Mouse (Mus musculus) heart, embryonic 11.5 days (tissue): ENCODE data around the gene Uhrf1bp1. TPM values are rescaled to one million over a fixed set of nuclear protein-coding genes. Genes with fewer than 3 reads are reported as not detected.

Source experiments
- ATAC-seq: fragments of 200-750 bp; cut with Nextera tagmentation; replicated peaks from 2 replicates; pipeline ENCODE4 v1.8.0; 2017; ENCODE audit warnings: moderate library complexity; ENCODE audit not compliant: insufficient number of reproducible peaks, low FRiP score, low TSS enrichment
- H3K27ac ChIP-seq: fragments of 300-500 bp; sonication (generic); 2 replicates; pipeline ENCODE4 v1.5.1; 2014; ENCODE audit warnings: mild to moderate bottlenecking, low read depth, low read length
- H3K27me3 ChIP-seq: fragments of 300-500 bp; sonication (generic); 2 replicates; pipeline ENCODE4 v1.6.1; 2014; ENCODE audit warnings: mild to moderate bottlenecking, low read length, mixed read lengths; ENCODE audit not compliant: control insufficient read depth, insufficient read depth
- H3K36me3 ChIP-seq: fragments of 300-500 bp; sonication (generic); 2 replicates; pipeline ENCODE4 v1.6.1; 2014; ENCODE audit warnings: mild to moderate bottlenecking, low read length, moderate library complexity, mixed read lengths; ENCODE audit not compliant: control insufficient read depth, insufficient read depth
- H3K4me1 ChIP-seq: fragments of 300-500 bp; sonication (generic); 2 replicates; pipeline ENCODE4 v1.6.1; 2014; ENCODE audit warnings: low read length; ENCODE audit not compliant: control insufficient read depth, insufficient read depth
- H3K4me2 ChIP-seq: fragments of 300-500 bp; sonication (generic); 2 replicates; pipeline ENCODE4 v1.6.1; 2014; ENCODE audit warnings: mild to moderate bottlenecking, moderate library complexity
- H3K4me3 ChIP-seq: fragments of 300-500 bp; sonication (generic); 2 replicates; pipeline ENCODE4 v1.5.1; 2014; ENCODE audit warnings: low read depth, low read length
- H3K9ac ChIP-seq: fragments of 300-500 bp; sonication (generic); 2 replicates; pipeline ENCODE4 v1.6.1; 2014; ENCODE audit warnings: mild to moderate bottlenecking, low read depth, low read length, moderate library complexity
- H3K9me3 ChIP-seq: fragments of 300-500 bp; sonication (generic); replicated peaks from 2 replicates; pipeline ENCODE4 v1.6.1; 2016; ENCODE audit warnings: low read length; ENCODE audit not compliant: control insufficient read depth
- WGBS: fragments of 180-500 bp; shearing (Covaris S2); extraction: QIAGEN DNeasy Blood & Tissue Kit; methylation state at CpG from one replicate; pipeline ENCODE4 v1.1.7; 2014; ENCODE audit not compliant: insufficient replicate concordance; 5-methylcytosine and 5-hydroxymethylcytosine counted together
- polyA plus RNA-seq: library from polyadenylated mRNA; unstranded; fragments of >200 nt; fragmentation: Nextera tagmentation; extraction: Ambion mirVana; gene quantifications from 2 replicates; pipeline ENCODE4 v1.2.1, GENCODE M21; 2014

The Uhrf1bp1 gene
- polyA plus RNA-seq, 1 experiment from 2014 or later = 4.1 TPM

DNA sequence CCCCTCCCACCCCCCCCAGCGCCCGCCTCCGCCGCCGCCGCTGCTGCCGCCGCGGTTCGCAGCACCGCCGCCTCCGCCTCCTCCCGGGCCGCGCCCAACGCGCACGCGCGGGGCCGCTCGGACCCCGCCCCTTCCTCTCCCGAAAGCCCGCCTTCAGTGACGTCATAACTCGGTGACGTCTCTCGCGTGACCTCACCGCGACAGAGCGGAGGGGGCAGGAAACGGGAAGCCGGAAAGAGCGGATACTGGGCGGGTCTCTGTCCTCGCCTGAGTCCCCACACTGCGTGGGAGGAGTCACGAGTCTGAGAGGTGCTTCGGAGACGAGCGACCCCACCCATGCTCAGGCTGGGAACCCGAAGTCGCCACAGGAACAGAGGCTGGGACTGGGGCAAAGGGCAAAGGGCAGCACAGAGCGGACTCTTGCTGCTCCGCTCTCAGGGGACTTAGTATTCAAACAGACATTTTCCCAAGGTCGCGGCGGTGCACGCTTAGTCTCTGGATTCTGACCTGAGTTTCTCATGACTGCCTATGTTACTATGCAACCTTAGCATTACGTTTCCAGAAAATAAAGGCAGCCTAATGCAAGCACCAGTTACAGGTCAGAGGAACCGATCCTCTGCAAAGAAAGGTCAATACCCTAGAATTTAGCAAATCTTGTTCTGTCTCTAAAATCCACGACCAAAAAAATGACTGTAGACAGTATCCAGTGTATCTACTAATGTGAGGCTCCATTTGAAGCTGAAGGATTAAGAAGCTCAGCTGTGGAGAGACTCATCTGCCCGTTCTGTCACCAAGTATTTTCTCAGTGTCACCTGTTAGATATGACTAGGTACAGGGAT lies 35.5 kb upstream of the Uhrf1bp1 start, which contains the start of gene D17Wsu92e:
D17Wsu92e (minus strand) TSS at position 81 of the 839 bp plus-strand sequence.
- Histone ChIP-seq H3K4me3 (peak within 1 kb of the TSS; percentile 95), H3K9me3 (no peaks in the 10 kb centered on the region), H3K27me3 (no peaks in the 10 kb centered on the region), H3K4me1 (peaks cover 19% of the 10 kb centered on the region), H3K27ac (peak within 1 kb of the TSS; percentile 79), H3K9ac (peak within 1 kb of the TSS; percentile 96), H3K36me3 (no peaks in the 10 kb centered on the region), H3K4me2 (peak within 1 kb of the TSS; percentile 98)
- 3% methylated on average over 37 of the region's 56 CpGs for WGBS
- peak; percentile 93 for ATAC-seq

DNA sequence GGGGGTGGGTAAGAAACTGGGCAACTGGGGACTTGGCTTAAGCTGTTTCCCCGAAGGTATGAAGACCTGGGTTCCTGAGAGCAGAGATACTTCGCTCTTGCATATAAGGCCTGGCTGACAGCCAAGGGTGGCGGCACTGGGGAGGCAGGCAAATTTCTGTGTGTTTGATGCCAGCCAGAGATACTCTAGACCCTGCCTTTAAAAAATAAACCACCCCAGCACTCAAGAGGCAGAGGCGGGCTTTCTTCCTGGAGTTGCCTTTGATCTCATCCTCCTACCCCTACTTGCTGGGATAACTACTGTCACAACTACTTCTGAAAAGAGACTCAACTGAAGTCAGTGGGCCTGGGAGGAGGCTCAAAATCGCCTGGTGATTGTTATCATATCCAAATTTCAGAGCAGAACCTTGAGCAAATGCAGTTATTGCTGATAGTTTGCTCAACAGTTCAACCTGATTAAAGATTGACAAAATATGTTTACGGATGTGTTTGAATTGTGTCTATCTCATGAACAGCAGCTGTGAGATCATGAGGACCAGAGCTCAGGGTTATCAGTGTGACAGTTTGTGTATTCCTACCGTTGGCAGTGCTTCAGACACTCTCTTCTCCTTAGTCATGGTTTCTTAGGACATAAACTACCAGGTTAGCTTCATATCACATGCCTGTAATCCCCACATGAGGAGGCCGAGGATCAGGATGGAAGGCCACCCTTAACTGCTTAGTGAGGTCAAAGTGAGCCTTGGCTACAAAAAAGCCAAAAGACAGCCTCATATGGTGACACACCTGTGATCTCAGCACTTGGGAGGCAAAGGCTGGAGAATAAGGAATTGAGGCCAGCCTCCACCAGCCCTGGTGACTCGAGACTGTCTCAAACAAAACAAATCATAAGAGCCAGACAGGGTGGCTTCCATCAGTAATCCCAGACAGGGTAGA lies 34.6 kb upstream of the Uhrf1bp1 start:
- H3K4me2 ChIP-seq = peak overlapping the region; percentile 60
- H3K27ac ChIP-seq = peak overlapping the region; percentile 73
- H3K27me3 ChIP-seq = no peaks in the 10 kb centered on the region
- H3K9me3 ChIP-seq = no peaks in the 10 kb centered on the region
- H3K9ac ChIP-seq = peak overlapping the region; percentile 68
- H3K4me3 ChIP-seq = peak overlapping the region; percentile 95
- no peaks in the 10 kb centered on the region for H3K36me3 ChIP-seq
- 59% methylated on average over 9 of the region's 9 CpGs for WGBS
- H3K4me1 ChIP-seq = peaks cover 23% of the 10 kb centered on the region
- ATAC-seq = no peak

DNA sequence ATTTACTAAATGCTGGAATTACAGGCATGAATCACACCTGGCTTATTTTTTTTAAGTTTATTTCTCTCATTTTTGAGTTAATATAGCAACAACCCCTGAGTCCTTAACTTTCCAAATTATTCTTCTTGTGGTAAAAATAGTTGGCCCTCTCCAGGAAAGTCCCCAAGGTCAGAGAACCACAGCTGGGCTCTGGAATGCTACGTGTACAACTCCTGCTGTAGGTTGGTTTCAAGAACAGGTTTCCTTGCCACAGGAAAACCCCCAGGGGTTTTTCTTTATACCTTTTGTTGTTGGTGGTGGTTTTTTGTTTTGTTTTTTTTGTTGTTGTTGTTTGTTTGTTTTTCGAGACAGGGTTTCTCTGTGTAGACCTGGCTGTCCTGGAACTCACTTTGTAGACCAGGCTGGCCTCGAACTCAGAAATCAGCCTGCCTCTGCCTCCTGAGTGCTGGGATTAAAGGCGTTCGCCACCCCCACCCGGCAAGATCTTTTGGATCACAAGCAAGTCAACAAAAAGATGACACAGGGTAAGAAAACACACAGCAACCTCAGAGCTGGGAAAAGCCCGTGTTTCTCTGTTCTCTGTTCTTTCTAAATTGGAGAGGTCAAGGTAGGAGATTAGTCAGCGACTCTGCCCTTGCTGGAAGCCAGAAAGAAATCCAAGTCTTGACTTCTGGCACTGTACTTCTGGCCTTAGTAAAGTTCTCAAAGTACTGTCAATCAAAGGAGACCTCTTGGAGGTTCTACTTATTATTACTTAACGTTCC lies 32.9 kb upstream of the Uhrf1bp1 start:
- H3K9me3 ChIP-seq = no peaks in the 10 kb centered on the region
- H3K4me1 ChIP-seq = peaks cover 21% of the 10 kb centered on the region
- H3K27me3 ChIP-seq = no peaks in the 10 kb centered on the region
- H3K27ac ChIP-seq = no peak overlapping the region
- no peak for ATAC-seq
- no peak overlapping the region for H3K9ac ChIP-seq
- H3K4me3 ChIP-seq = no peak overlapping the region
- no peaks in the 10 kb centered on the region for H3K36me3 ChIP-seq
- WGBS = 77% methylated on average over 9 of the region's 9 CpGs
- no peak overlapping the region for H3K4me2 ChIP-seq

DNA sequence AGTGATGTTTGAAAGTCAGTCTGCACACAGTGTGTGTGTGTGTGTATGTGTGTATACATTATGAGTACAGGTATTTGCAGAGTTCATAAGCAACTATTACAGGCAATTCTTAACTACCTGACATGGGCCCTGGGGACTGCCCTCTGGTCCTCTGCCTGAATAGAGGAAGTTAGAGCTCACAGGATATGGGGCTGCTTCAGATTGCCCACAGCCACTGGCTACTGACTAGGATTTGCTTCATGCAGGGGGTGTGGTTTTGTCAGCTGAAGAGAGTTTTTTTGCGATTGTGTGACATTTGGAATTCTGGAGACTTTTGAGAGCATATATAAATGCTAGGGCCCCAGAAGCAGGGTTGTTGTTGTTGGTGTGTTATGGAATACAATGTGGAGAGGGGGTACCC lies 31.3 kb upstream of the Uhrf1bp1 start:
- Histone ChIP-seq H3K27me3 (no peaks in the 10 kb centered on the region), H3K9ac (no peak overlapping the region), H3K36me3 (no peaks in the 10 kb centered on the region), H3K4me3 (no peak overlapping the region), H3K4me1 (peaks cover 12% of the 10 kb centered on the region; the same call in 1 of the 2 replicates), H3K27ac (no peak overlapping the region), H3K4me2 (no peak overlapping the region; the same call in 1 of the 2 replicates), H3K9me3 (no peaks in the 10 kb centered on the region)
- no peak for ATAC-seq
- WGBS = 53% methylated on average over 1 of the region's 1 CpGs

DNA sequence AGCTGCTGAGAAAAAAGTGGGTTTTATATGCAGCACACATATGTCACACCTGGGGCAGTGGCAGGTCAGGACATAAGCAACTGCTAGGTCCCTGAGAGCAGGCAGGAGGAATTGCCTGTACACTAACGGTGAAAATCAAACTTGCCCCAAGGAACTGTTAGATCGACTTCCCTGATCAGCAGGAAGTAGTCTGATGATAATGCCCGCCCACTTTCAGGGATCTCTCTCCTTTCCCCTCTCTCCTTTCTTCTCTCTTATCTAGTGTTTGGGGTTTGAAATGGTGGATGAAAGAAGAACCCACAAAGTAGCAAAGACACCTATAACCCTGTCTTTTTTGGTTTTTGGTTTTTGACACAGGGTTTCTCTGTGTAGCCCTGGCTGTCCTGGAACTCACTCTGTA lies 30.7 kb upstream of the Uhrf1bp1 start:
- Histone ChIP-seq H3K27ac (no peak overlapping the region), H3K9me3 (no peaks in the 10 kb centered on the region), H3K4me2 (peak overlapping the region; percentile 71; the same call in 1 of the 2 replicates), H3K27me3 (no peaks in the 10 kb centered on the region), H3K4me3 (0 out of 2 replicates have a peak overlapping the region, but pooled peaks have one; percentile 39), H3K9ac (no peak overlapping the region), H3K4me1 (peaks cover 12% of the 10 kb centered on the region; the same call in 1 of the 2 replicates), H3K36me3 (no peaks in the 10 kb centered on the region)
- 27% methylated on average over 3 of the region's 3 CpGs for WGBS
- ATAC-seq = no peak

DNA sequence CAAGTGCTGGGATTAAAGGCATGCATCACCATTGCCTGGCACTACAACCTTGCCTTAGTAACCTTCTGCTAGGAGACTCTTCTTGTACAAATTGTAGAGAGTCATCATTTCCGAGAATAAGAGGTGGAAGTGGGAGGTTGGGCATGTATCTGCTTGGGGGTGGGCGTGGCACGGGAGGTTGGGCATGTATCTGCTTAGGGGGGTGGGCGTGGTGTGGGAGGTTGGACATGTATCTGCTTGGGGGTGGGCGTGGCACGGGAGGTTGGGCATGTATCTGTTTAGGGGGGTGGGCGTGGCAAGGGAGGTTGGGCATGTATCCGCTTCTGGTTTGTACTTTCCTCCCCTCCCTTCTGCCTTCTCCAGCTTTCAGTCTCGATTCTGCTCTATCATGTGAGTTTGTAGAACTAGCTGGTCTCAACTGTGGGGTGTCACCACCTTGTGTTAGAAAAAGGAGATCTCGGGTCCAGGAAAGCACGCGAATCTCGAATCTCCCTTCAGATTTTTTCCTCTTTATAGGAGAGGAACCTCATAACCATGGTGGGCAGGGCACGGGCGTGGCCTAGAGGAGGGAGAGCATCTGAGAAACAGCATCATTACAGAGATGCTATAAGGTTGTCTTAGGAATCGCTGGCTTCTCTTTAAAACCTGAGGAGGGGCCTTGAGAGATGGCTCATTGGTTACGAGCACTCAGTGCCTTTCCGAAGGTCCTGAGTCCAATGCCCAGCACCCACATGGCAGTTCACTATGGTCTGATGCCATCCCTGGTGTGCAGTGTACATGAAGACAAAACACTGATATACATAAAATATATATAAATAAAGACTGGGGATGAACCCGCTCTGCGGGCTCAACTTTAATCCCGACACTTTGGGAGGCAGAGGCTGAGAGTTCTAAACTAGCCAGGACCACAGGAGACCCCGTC lies 30.0 kb upstream of the Uhrf1bp1 start:
- H3K4me2 ChIP-seq = peak overlapping the region; percentile 71
- no peaks in the 10 kb centered on the region for H3K36me3 ChIP-seq
- 0 out of 2 replicates have a peak overlapping the region, but pooled peaks have one; percentile 22 for H3K27ac ChIP-seq
- peak overlapping the region; percentile 39 for H3K4me3 ChIP-seq
- peak overlapping the region; percentile 63 for H3K9ac ChIP-seq
- whole genome bisulfite sequencing = 3% methylated on average over 22 of the region's 22 CpGs
- ATAC-seq = peak; percentile 86
- H3K9me3 ChIP-seq = no peaks in the 10 kb centered on the region
- peaks cover 8% of the 10 kb centered on the region; the same call in 1 of the 2 replicates for H3K4me1 ChIP-seq
- no peaks in the 10 kb centered on the region for H3K27me3 ChIP-seq

DNA sequence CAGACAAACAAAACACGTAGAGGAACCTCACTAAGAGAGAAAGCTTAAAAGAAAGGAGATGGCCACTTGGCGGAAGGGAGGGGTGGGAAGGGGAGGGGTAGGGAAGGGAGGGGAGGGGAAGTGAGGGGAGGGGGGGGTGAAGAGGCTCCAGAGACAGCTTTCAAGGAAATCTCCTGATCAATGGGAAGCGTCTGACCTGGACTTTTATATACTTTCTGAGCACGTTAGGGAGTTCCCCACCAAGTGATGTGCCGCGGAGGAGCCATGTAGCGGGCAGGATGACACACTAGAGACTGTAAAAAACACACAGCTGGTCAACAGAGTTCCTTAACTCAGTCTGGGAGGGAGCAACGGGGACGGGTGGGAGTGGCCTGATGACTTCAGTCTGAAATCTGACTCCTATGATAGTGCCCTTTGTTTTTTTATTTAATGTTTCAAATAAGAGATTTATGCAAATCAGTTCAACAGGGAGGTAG lies 29.3 kb upstream of the Uhrf1bp1 start:
- peak overlapping the region; percentile 39 for H3K4me3 ChIP-seq
- WGBS = 3% methylated on average over 9 of the region's 9 CpGs
- peak overlapping the region; percentile 71 for H3K4me2 ChIP-seq
- no peak for ATAC-seq
- peak overlapping the region; percentile 61; the same call in 1 of the 2 replicates for H3K9ac ChIP-seq
- 0 out of 2 replicates have a peak, but pooled peaks cover 4% of the 10 kb centered on the region for H3K4me1 ChIP-seq
- H3K36me3 ChIP-seq = no peaks in the 10 kb centered on the region
- no peaks in the 10 kb centered on the region for H3K9me3 ChIP-seq
- no peak overlapping the region for H3K27ac ChIP-seq
- no peaks in the 10 kb centered on the region for H3K27me3 ChIP-seq
